Mouse (Mus musculus) brain, embryonic 14.5 days (tissue): ENCODE results near the gene Chkb.

Experiments
- CTCF ChIP-seq: fragments of 200-500 bp; IDR thresholded peaks from 2 replicates; pipeline ENCODE4 v1.5.1; 2012; ENCODE audit warnings: inconsistent platforms, mild to moderate bottlenecking, moderate library complexity, borderline replicate concordance; ENCODE audit not compliant: insufficient read depth, insufficient read length; ENCODE audit errors: extremely low read depth
- POLR2A ChIP-seq: fragments of 200-500 bp; IDR thresholded peaks from 2 replicates; pipeline ENCODE4 v1.6.1; 2012; ENCODE audit warnings: mild to moderate bottlenecking, inconsistent platforms, borderline replicate concordance; ENCODE audit not compliant: poor library complexity, insufficient read depth, insufficient read length, severe bottlenecking; ENCODE audit errors: extremely low read depth

GRCm38 (mm10) chr15:89415282-89415681, 14.4 kb downstream of the Chkb start:
- TF ChIP-seq POLR2A, result no peak
- TF ChIP-seq CTCF, result no peak
